21 mouse cellular contexts compared by ENCODE assay signal in genomic region chr4:47681141-47681540, GRCm38 (mm10).
"Had no signal": no experiment of that assay in that cellular context is flagged by ENCODE, and none has a peak within 500 bp of the region (broad histone marks: within the 10 kb centered on the region; RNA-seq: fewer than 3 reads in every experiment).

No protein-coding gene starts in this region.

- H3K4me3 ChIP-seq: heart, embryonic 10.5 days; heart, embryonic 12.5 days; hindbrain, embryonic 10.5 days; hindbrain, embryonic 12.5 days; intestine, embryonic 15.5 days; layer of hippocampus, adult 2 months; left cerebral cortex, adult 2 months; limb, embryonic 10.5 days; limb, embryonic 12.5 days; liver, embryonic 13.5 days; liver, embryonic 15.5 days had no signal

- DNase-seq: heart, adult 18-20 months; heart, postnatal 10 days; heart, postnatal 4 days; kidney, adult 18-20 months; kidney, adult 8-10 months; kidney, postnatal 10 days; kidney, postnatal 25 days; kidney, postnatal 4 days; liver; liver, embryonic 13.5 days had no signal

- H3K27ac ChIP-seq: heart, embryonic 10.5 days; hindbrain, embryonic 10.5 days; hindbrain, embryonic 12.5 days; hindbrain, embryonic 14.5 days; intestine, embryonic 15.5 days; layer of hippocampus, adult 2 months; left cerebral cortex, adult 2 months; limb, embryonic 10.5 days; limb, embryonic 12.5 days; liver, embryonic 13.5 days; liver, embryonic 15.5 days had no signal
